Mouse (Mus musculus) liver, adult 2 months (tissue): ENCODE data around the gene Ltb4r1. TPM values are rescaled to one million over a fixed set of nuclear protein-coding genes. Genes with fewer than 3 reads are reported as not detected.

ENCODE experiments used
- DNase-seq: peaks from one replicate; pipeline ENCODE4 v3.0.0-alpha.2; 2011; ENCODE audit warnings: low read depth, low spot score; ENCODE audit errors: extremely low read depth
- H3K27ac ChIP-seq: fragments of 200-500 bp; replicated peaks from 2 replicates; pipeline ENCODE4 v1.5.1; 2012; ENCODE audit warnings: low read depth, mild to moderate bottlenecking, control low read depth, inconsistent platforms, low read length; ENCODE audit not compliant: insufficient read depth
- H3K27me3 ChIP-seq: fragments of 200-500 bp; 2 replicates; pipeline ENCODE4 v1.6.1; 2012; ENCODE audit warnings: mild to moderate bottlenecking, moderate library complexity, low read length, inconsistent platforms; ENCODE audit not compliant: control insufficient read depth, insufficient read depth
- H3K36me3 ChIP-seq: fragments of 200-500 bp; 2 replicates; pipeline ENCODE4 v1.6.1; 2012; ENCODE audit warnings: low read length, inconsistent platforms; ENCODE audit not compliant: control insufficient read depth, insufficient read depth
- H3K4me1 ChIP-seq: fragments of 200-500 bp; 2 replicates; pipeline ENCODE4 v1.6.1; 2011; ENCODE audit warnings: low read length; ENCODE audit not compliant: control insufficient read depth, insufficient read depth
- H3K4me3 ChIP-seq: fragments of 200-500 bp; 2 replicates; pipeline ENCODE4 v1.5.1; 2011; ENCODE audit warnings: low read depth, mild to moderate bottlenecking, control low read depth, low read length, moderate library complexity; ENCODE audit not compliant: insufficient read depth
- H3K79me2 ChIP-seq: fragments of 200-500 bp; 2 replicates; pipeline ENCODE4 v1.6.1; 2012; ENCODE audit warnings: inconsistent platforms, mild to moderate bottlenecking, low read length, moderate library complexity; ENCODE audit not compliant: control insufficient read depth, insufficient read depth
- H3K9ac ChIP-seq: fragments of 200-500 bp; 2 replicates; pipeline ENCODE4 v1.6.1; 2012; ENCODE audit warnings: low read depth, mild to moderate bottlenecking, control low read depth, inconsistent platforms, low read length
- CTCF ChIP-seq: fragments of 200-500 bp; IDR thresholded peaks from 2 replicates; pipeline ENCODE4 v1.5.1; 2011; ENCODE audit warnings: low read depth, low read length, control low read depth
- POLR2A ChIP-seq: fragments of 200-500 bp; IDR thresholded peaks from 2 replicates; pipeline ENCODE4 v1.6.1; 2011; ENCODE audit warnings: low read length, control low read depth; ENCODE audit not compliant: insufficient read depth; ENCODE audit errors: extremely low read depth
- WGBS: fragments of 180-500 bp; shearing (Covaris S2); methylation state at CpG from one replicate; pipeline ENCODE4 v1.1.7; 2018; 5-methylcytosine and 5-hydroxymethylcytosine counted together
- polyA plus RNA-seq: library from polyadenylated mRNA; depleted of rRNA; stranded (reverse); fragments of >200 nt; gene quantifications from 2 replicates; pipeline ENCODE4 v1.2.3, GENCODE M21; 2012
- total RNA-seq: library from RNA; depleted of rRNA; stranded (reverse); fragments of >200 nt; gene quantifications from 2 replicates; pipeline ENCODE4 v1.2.3, GENCODE M21; 2014

Gene Ltb4r1
- total and polyA plus RNA-seq, 2 experiments, result 0.28 to 1.4 TPM

GRCm38 (mm10) chr14:55721700-55722437, 43.9 kb upstream of the Ltb4r1 start, which contains the start of gene Rabggta:
Rabggta (minus strand) TSS chr14:55722263.
- peak within 1 kb of the TSS; percentile 97 for H3K9ac ChIP-seq
- H3K36me3 ChIP-seq, result peaks cover 3% of the 10 kb centered on the region; the same call in 1 of the 2 replicates
- H3K27ac ChIP-seq, result peak within 1 kb of the TSS; percentile 96
- peak within 1 kb of the TSS; percentile 94 for H3K4me3 ChIP-seq
- H3K27me3 ChIP-seq, result no peaks in the 10 kb centered on the region
- under 1% methylated on average over 50 of the region's 50 CpGs for WGBS
- peaks cover 26% of the 10 kb centered on the region for H3K4me1 ChIP-seq
- no peaks in the 10 kb centered on the region for H3K79me2 ChIP-seq
- TF ChIP-seq CTCF (peak; percentile 95), POLR2A (0 out of 2 replicates have a peak, but pooled peaks have one; percentile 45)
- peak; percentile 90 for DNase-seq

GRCm38 (mm10) chr14:55722438-55722945, 43.3 kb upstream of the Ltb4r1 start:
- H3K36me3 ChIP-seq, result peaks cover 3% of the 10 kb centered on the region; the same call in 1 of the 2 replicates
- 0 out of 2 replicates have a peak overlapping the region, but pooled peaks have one; percentile 94 for H3K4me3 ChIP-seq
- 25% methylated on average over 8 of the region's 8 CpGs for WGBS
- peak; percentile 67 for DNase-seq
- peaks cover 30% of the 10 kb centered on the region for H3K4me1 ChIP-seq
- H3K79me2 ChIP-seq, result no peaks in the 10 kb centered on the region
- TF ChIP-seq POLR2A (no peak), CTCF (no peak)
- H3K9ac ChIP-seq, result peak overlapping the region; percentile 57
- H3K27me3 ChIP-seq, result no peaks in the 10 kb centered on the region
- peak overlapping the region; percentile 72 for H3K27ac ChIP-seq

DNA sequence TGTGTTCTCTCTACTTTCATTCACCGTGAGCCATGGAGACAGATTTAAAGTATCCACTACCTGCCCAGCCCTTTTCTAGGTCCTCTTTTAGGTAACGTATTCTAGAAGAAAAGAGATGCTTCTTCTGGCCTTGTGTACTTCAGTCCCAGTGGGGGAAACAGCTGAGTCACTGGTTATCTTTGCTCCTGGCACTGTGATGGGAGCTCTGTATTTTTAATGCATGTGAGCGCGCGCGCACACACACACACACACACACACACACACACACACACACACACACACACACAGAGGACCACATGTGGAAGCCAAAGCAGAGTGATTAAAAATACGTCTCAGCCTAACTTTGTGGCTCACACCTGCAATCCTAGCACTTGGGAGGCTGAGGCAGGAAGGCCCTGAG, 42.3 kb upstream of the Ltb4r1 start:
- no peak overlapping the region for H3K9ac ChIP-seq
- no peak for DNase-seq
- H3K36me3 ChIP-seq, result no peaks in the 10 kb centered on the region
- H3K27ac ChIP-seq, result peak overlapping the region; percentile 35
- no peaks in the 10 kb centered on the region for H3K27me3 ChIP-seq
- H3K4me3 ChIP-seq, result no peak overlapping the region
- H3K79me2 ChIP-seq, result no peaks in the 10 kb centered on the region
- H3K4me1 ChIP-seq, result peaks cover 30% of the 10 kb centered on the region
- TF ChIP-seq POLR2A, result no peak
- no peak for TF ChIP-seq CTCF
- WGBS, result 88% methylated on average over 7 of the region's 7 CpGs

DNA sequence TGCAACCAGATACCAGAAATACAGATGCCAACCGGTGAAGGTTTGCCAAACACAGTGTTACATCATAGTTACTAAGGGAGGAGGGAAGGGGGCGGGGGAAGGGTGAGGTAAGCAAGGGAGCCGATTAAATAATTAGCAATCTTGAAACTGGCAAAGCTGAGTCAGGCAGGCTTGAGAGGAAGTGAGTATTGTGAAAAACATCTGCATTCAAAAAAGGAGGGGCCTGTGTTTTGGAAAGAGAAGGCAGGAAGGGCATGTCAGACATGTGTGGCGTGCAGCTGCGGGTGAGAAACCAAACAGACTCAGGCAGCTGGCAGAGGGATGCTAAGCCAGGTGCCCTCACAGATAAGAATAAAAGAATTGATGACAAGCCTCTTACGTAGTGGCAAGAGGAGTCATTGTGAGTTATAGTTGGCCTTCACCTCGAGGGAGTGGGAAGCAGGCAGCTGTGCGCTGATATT, 41.3 kb upstream of the Ltb4r1 start:
- H3K9ac ChIP-seq, result no peak overlapping the region
- H3K27ac ChIP-seq, result peak overlapping the region; percentile 53
- no peaks in the 10 kb centered on the region for H3K27me3 ChIP-seq
- DNase-seq, result peak; percentile 96
- H3K4me3 ChIP-seq, result no peak overlapping the region
- WGBS, result 2% methylated on average over 8 of the region's 8 CpGs
- no peaks in the 10 kb centered on the region for H3K79me2 ChIP-seq
- no peak for TF ChIP-seq CTCF
- TF ChIP-seq POLR2A, result no peak
- peaks cover 30% of the 10 kb centered on the region for H3K4me1 ChIP-seq
- no peaks in the 10 kb centered on the region for H3K36me3 ChIP-seq

GRCm38 (mm10) chr14:55726261-55726660, 39.5 kb upstream of the Ltb4r1 start:
- no peaks in the 10 kb centered on the region for H3K36me3 ChIP-seq
- no peaks in the 10 kb centered on the region for H3K27me3 ChIP-seq
- H3K4me3 ChIP-seq, result no peak overlapping the region
- no peak overlapping the region for H3K9ac ChIP-seq
- peak overlapping the region; percentile 65 for H3K27ac ChIP-seq
- no peaks in the 10 kb centered on the region for H3K79me2 ChIP-seq
- H3K4me1 ChIP-seq, result peaks cover 25% of the 10 kb centered on the region
- TF ChIP-seq POLR2A, result no peak
- TF ChIP-seq CTCF, result no peak
- DNase-seq, result peak; percentile 96
